Mouse (Mus musculus) midbrain, embryonic 11.5 days (tissue): ENCODE measurements at regions not wholly inside any gene's neighbourhood (a gene's known extent, or its start where the extent isn't known, plus 50 kb on each side); places are given as distances from the start of the nearest gene placed in this dataset.
"Not testable (repeated sequence)": the region's sequence is repeated elsewhere in the genome, so short reads cannot be mapped to it uniquely, and the experiment has no call there.

ENCODE experiments used
- ATAC-seq: fragments of 200-750 bp; cut with Nextera tagmentation; 2 replicates; pipeline ENCODE4 v1.8.0; 2017; ENCODE audit warnings: moderate TSS enrichment, moderate library complexity; ENCODE audit not compliant: low FRiP score
- DNase-seq: peaks from one replicate; pipeline ENCODE4 v3.0.0; 2015; ENCODE audit warnings: low spot score; ENCODE audit errors: missing footprints
- H3K27ac ChIP-seq: fragments of 300-500 bp; sonication (generic); 2 replicates; pipeline ENCODE4 v1.5.1; 2014; ENCODE audit warnings: low read depth, low read length
- H3K27me3 ChIP-seq: fragments of 300-500 bp; sonication (generic); 2 replicates; pipeline ENCODE4 v1.6.1; 2014; ENCODE audit warnings: mild to moderate bottlenecking, low read length, moderate library complexity, mixed read lengths; ENCODE audit not compliant: control insufficient read depth, insufficient read depth
- H3K36me3 ChIP-seq: fragments of 300-500 bp; sonication (generic); 2 replicates; pipeline ENCODE4 v1.6.1; 2014; ENCODE audit warnings: mild to moderate bottlenecking, low read length, moderate library complexity, mixed read lengths; ENCODE audit not compliant: control insufficient read depth, insufficient read depth
- H3K4me1 ChIP-seq: fragments of 300-500 bp; sonication (generic); 2 replicates; pipeline ENCODE4 v1.6.1; 2014; ENCODE audit warnings: low read length; ENCODE audit not compliant: control insufficient read depth, insufficient read depth
- H3K4me2 ChIP-seq: fragments of 300-500 bp; sonication (generic); 2 replicates; pipeline ENCODE4 v1.6.1; 2014; ENCODE audit warnings: mild to moderate bottlenecking, moderate library complexity
- H3K4me3 ChIP-seq: fragments of 300-500 bp; sonication (generic); 2 replicates; pipeline ENCODE4 v1.5.1; 2014; ENCODE audit warnings: low read depth, low read length
- H3K9ac ChIP-seq: fragments of 300-500 bp; sonication (generic); 2 replicates; pipeline ENCODE4 v1.6.1; 2014; ENCODE audit warnings: low read length
- H3K9me3 ChIP-seq: fragments of 300-500 bp; sonication (generic); 2 replicates; pipeline ENCODE4 v1.6.1; 2016; ENCODE audit warnings: low read length; ENCODE audit not compliant: control insufficient read depth
- WGBS: fragments of 180-500 bp; shearing (Covaris S2); extraction: QIAGEN DNeasy Blood & Tissue Kit; methylation state at CpG from one replicate; pipeline ENCODE4 v1.1.7; 2014; 5-methylcytosine and 5-hydroxymethylcytosine counted together

- 85% methylated on average over 6 of the region's 6 CpGs for WGBS
- no peak for ATAC-seq
- no peak overlapping the region for H3K4me3 ChIP-seq
Observed at GRCm38 (mm10) chr14:37571971-37572370, 436.9 kb upstream of the Ghitm start.

GRCm38 (mm10) chr14:37558258-37558657, 423.2 kb upstream of the Ghitm start:
- Histone ChIP-seq H3K4me3 (no peak overlapping the region), H3K9me3 (no peaks in the 10 kb centered on the region), H3K27me3 (no peaks in the 10 kb centered on the region), H3K36me3 (no peaks in the 10 kb centered on the region), H3K27ac (no peak overlapping the region), H3K4me1 (no peaks in the 10 kb centered on the region), H3K4me2 (no peak overlapping the region), H3K9ac (no peak overlapping the region)
- DNase-seq (no peak), ATAC-seq (no peak)
- WGBS, result 87% methylated on average over 5 of the region's 5 CpGs

More at GRCm38 (mm10) chr14:37571971-37572370, 436.9 kb upstream of the Ghitm start:
- Histone ChIP-seq H3K36me3 (no peaks in the 10 kb centered on the region), H3K9me3 (no peaks in the 10 kb centered on the region), H3K9ac (no peak overlapping the region), H3K27ac (no peak overlapping the region), H3K4me1 (no peaks in the 10 kb centered on the region), H3K4me2 (no peak overlapping the region), H3K27me3 (no peaks in the 10 kb centered on the region)
- no peak for DNase-seq

GRCm38 (mm10) chr14:37523616-37524015, 388.5 kb upstream of the Ghitm start:
- Histone ChIP-seq H3K36me3 (no peaks in the 10 kb centered on the region), H3K4me3 (no peak overlapping the region), H3K4me1 (no peaks in the 10 kb centered on the region), H3K27ac (no peak overlapping the region), H3K4me2 (no peak overlapping the region), H3K27me3 (no peaks in the 10 kb centered on the region), H3K9me3 (no peaks in the 10 kb centered on the region), H3K9ac (no peak overlapping the region)
- DNase-seq, result no peak
- ATAC-seq, result peak; percentile 76

- not testable (repeated sequence) for H3K4me1 ChIP-seq, H3K9me3 ChIP-seq, DNase-seq, H3K4me3 ChIP-seq, H3K9ac ChIP-seq, ATAC-seq, H3K36me3 ChIP-seq, H3K4me2 ChIP-seq, H3K27ac ChIP-seq, H3K27me3 ChIP-seq
- WGBS, result 74% methylated on average over 3 of the region's 3 CpGs
Observed at GRCm38 (mm10) chr14:37520631-37521030, 385.6 kb upstream of the Ghitm start.

- H3K36me3 ChIP-seq, result no peaks in the 10 kb centered on the region
- no peak overlapping the region for H3K9ac ChIP-seq
- 78% methylated on average over 5 of the region's 5 CpGs for WGBS
- H3K4me1 ChIP-seq, result no peaks in the 10 kb centered on the region
- no peaks in the 10 kb centered on the region for H3K27me3 ChIP-seq
- no peaks in the 10 kb centered on the region for H3K9me3 ChIP-seq
- no peak overlapping the region for H3K27ac ChIP-seq
- no peak for ATAC-seq
- DNase-seq, result no peak
- no peak overlapping the region for H3K4me3 ChIP-seq
- H3K4me2 ChIP-seq, result no peak overlapping the region
Observed at GRCm38 (mm10) chr14:37505314-37505713, 370.2 kb upstream of the Ghitm start.

GRCm38 (mm10) chr14:37490711-37491110, 355.6 kb upstream of the Ghitm start:
- Histone ChIP-seq H3K9ac (no peak overlapping the region), H3K27ac (no peak overlapping the region), H3K4me1 (no peaks in the 10 kb centered on the region), H3K36me3 (no peaks in the 10 kb centered on the region), H3K4me3 (no peak overlapping the region), H3K4me2 (no peak overlapping the region), H3K9me3 (no peaks in the 10 kb centered on the region), H3K27me3 (no peaks in the 10 kb centered on the region)
- ATAC-seq (no peak), DNase-seq (no peak)
- WGBS, result 65% methylated on average over 4 of the region's 4 CpGs

GRCm38 (mm10) chr14:37485292-37485691, 350.2 kb upstream of the Ghitm start:
- DNase-seq (no peak), ATAC-seq (no peak)
- Histone ChIP-seq H3K27me3 (no peaks in the 10 kb centered on the region), H3K4me3 (no peak overlapping the region), H3K9ac (no peak overlapping the region), H3K36me3 (no peaks in the 10 kb centered on the region), H3K27ac (no peak overlapping the region), H3K4me2 (no peak overlapping the region), H3K9me3 (no peaks in the 10 kb centered on the region), H3K4me1 (no peaks in the 10 kb centered on the region)
- 91% methylated on average over 8 of the region's 8 CpGs for WGBS

- Histone ChIP-seq H3K9me3 (no peaks in the 10 kb centered on the region), H3K4me3 (no peak overlapping the region), H3K9ac (no peak overlapping the region), H3K4me2 (no peak overlapping the region), H3K36me3 (no peaks in the 10 kb centered on the region), H3K4me1 (no peaks in the 10 kb centered on the region), H3K27ac (no peak overlapping the region), H3K27me3 (no peaks in the 10 kb centered on the region)
- no peak for DNase-seq
- ATAC-seq, result no peak
Observed at GRCm38 (mm10) chr14:37477599-37477998, 342.5 kb upstream of the Ghitm start.

GRCm38 (mm10) chr14:37468711-37469110, 333.6 kb upstream of the Ghitm start:
- no peak overlapping the region for H3K9ac ChIP-seq
- no peaks in the 10 kb centered on the region for H3K27me3 ChIP-seq
- no peaks in the 10 kb centered on the region for H3K36me3 ChIP-seq
- ATAC-seq, result no peak
- no peak overlapping the region for H3K27ac ChIP-seq
- no peak overlapping the region for H3K4me2 ChIP-seq
- WGBS, result 75% methylated on average over 2 of the region's 2 CpGs
- DNase-seq, result no peak
- H3K4me3 ChIP-seq, result no peak overlapping the region
- H3K4me1 ChIP-seq, result no peaks in the 10 kb centered on the region
- no peaks in the 10 kb centered on the region for H3K9me3 ChIP-seq

GRCm38 (mm10) chr14:37440874-37441273, 305.8 kb upstream of the Ghitm start:
- ATAC-seq, result no peak
- H3K9ac ChIP-seq, result no peak overlapping the region

More at GRCm38 (mm10) chr14:37440874-37441273, 305.8 kb upstream of the Ghitm start:
- no peak overlapping the region for H3K27ac ChIP-seq
- no peak overlapping the region for H3K4me2 ChIP-seq
- H3K9me3 ChIP-seq, result no peaks in the 10 kb centered on the region
- WGBS, result 89% methylated on average over 2 of the region's 2 CpGs
- H3K27me3 ChIP-seq, result no peaks in the 10 kb centered on the region
- DNase-seq, result no peak
- H3K36me3 ChIP-seq, result no peaks in the 10 kb centered on the region
- H3K4me3 ChIP-seq, result no peak overlapping the region
- H3K4me1 ChIP-seq, result no peaks in the 10 kb centered on the region
